Mouse (Mus musculus) thymus, adult 2 months (tissue): ENCODE data around the gene Cope.

Source experiments
- CTCF ChIP-seq: fragments of 200-500 bp; IDR thresholded peaks from 2 replicates; pipeline ENCODE4 v1.5.1; 2012; ENCODE audit warnings: mild to moderate bottlenecking, control low read depth, low read length, moderate library complexity, borderline replicate concordance; ENCODE audit not compliant: control insufficient read depth, poor library complexity, insufficient read depth; ENCODE audit errors: extremely low read depth
- POLR2A ChIP-seq: fragments of 200-500 bp; IDR thresholded peaks from 2 replicates; pipeline ENCODE4 v1.6.1; 2012; ENCODE audit warnings: mild to moderate bottlenecking, low read length, control low read depth, moderate library complexity; ENCODE audit not compliant: control insufficient read depth, poor library complexity, insufficient read depth; ENCODE audit errors: extremely low read depth

DNA sequence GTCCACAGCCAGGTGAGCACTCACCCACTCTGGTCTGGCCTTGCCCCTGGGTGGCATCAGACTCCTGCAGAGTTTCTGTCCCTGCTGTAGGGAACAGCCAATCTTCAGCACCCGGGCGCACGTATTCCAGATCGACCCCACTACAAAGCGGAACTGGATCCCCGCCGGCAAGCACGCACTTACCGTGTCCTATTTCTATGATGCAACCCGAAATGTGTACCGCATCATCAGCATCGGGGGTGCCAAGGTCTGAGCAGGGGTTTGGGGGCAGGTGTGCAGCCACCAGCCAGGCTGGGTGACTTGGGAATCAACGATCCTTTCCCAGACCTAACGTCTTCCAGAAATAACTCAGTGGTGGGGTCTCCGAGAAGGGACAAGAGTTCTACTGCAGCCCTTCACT is 17.0 kb upstream of the Cope start:
- TF ChIP-seq CTCF, result no peak
- no peak for TF ChIP-seq POLR2A
